Mouse (Mus musculus) midbrain, postnatal 0 days (tissue): Measurements from ENCODE around the gene Mras. TPM values are rescaled to one million over a fixed set of nuclear protein-coding genes. Genes with fewer than 3 reads are reported as not detected.

ENCODE experiments used
- ATAC-seq: fragments of 200-750 bp; cut with Nextera tagmentation; 2 replicates; pipeline ENCODE4 v1.8.0; 2017; ENCODE audit warnings: moderate number of reproducible peaks, mild to moderate bottlenecking, moderate TSS enrichment, moderate library complexity; ENCODE audit not compliant: low FRiP score
- DNase-seq: peaks from one replicate; pipeline ENCODE4 v3.0.0-alpha.2; 2015; ENCODE audit warnings: low spot score
- H3K27ac ChIP-seq: fragments of 300-500 bp; sonication (generic); 2 replicates; pipeline ENCODE4 v1.5.1; 2014; ENCODE audit warnings: low read depth, mild to moderate bottlenecking, low read length, mixed read lengths
- H3K27me3 ChIP-seq: fragments of 300-500 bp; sonication (generic); 2 replicates; pipeline ENCODE4 v1.6.1; 2014; ENCODE audit warnings: low read length, control low read depth, mixed read lengths; ENCODE audit not compliant: insufficient read depth
- H3K36me3 ChIP-seq: fragments of 300-500 bp; sonication (generic); 2 replicates; pipeline ENCODE4 v1.6.1; 2014; ENCODE audit warnings: low read length, control low read depth, mixed read lengths; ENCODE audit not compliant: insufficient read depth
- H3K4me1 ChIP-seq: fragments of 300-500 bp; sonication (generic); 2 replicates; pipeline ENCODE4 v1.6.1; 2014; ENCODE audit warnings: mild to moderate bottlenecking, control low read depth, antibody characterized with exemption, low read length, mixed read lengths; ENCODE audit not compliant: insufficient read depth
- H3K4me2 ChIP-seq: fragments of 300-500 bp; sonication (generic); 2 replicates; pipeline ENCODE4 v1.6.1; 2014; ENCODE audit warnings: low read depth, mild to moderate bottlenecking, low read length, mixed read lengths; ENCODE audit not compliant: poor library complexity, severe bottlenecking
- H3K4me3 ChIP-seq: fragments of 300-500 bp; sonication (generic); 2 replicates; pipeline ENCODE4 v1.5.1; 2014; ENCODE audit warnings: low read depth, mild to moderate bottlenecking, low read length, moderate library complexity
- H3K9ac ChIP-seq: fragments of 300-500 bp; sonication (generic); replicated peaks from 2 replicates; pipeline ENCODE4 v1.6.1; 2014; ENCODE audit warnings: mild to moderate bottlenecking, low read length, moderate library complexity, mixed read lengths; ENCODE audit not compliant: poor library complexity, severe bottlenecking
- H3K9me3 ChIP-seq: fragments of 300-500 bp; sonication (generic); 2 replicates; pipeline ENCODE4 v1.6.1; 2016; ENCODE audit warnings: low read length, control low read depth
- CTCF ChIP-seq: IDR thresholded peaks from 2 replicates; pipeline ENCODE4 v1.5.1; 2016; ENCODE audit warnings: antibody characterized with exemption, mild to moderate bottlenecking
- WGBS: fragments of 180-500 bp; shearing (Covaris S2); extraction: QIAGEN DNeasy Blood & Tissue Kit; methylation state at CpG from one replicate; pipeline ENCODE4 v1.1.7; 2014; 5-methylcytosine and 5-hydroxymethylcytosine counted together
- polyA plus RNA-seq: library from polyadenylated mRNA; unstranded; fragments of >200 nt; fragmentation: Nextera tagmentation; extraction: Ambion mirVana; gene quantifications from 2 replicates; pipeline ENCODE4 v1.2.1, GENCODE M21; 2015
- total RNA-seq: library from RNA; depleted of rRNA; stranded (reverse); fragments of >200 nt; gene quantifications from 2 replicates; pipeline ENCODE4 v1.2.3, GENCODE M21; 2014

Gene Mras
- total and polyA plus RNA-seq, 2 experiments from 2014 or later = 72.6 to 92.9 TPM

DNA sequence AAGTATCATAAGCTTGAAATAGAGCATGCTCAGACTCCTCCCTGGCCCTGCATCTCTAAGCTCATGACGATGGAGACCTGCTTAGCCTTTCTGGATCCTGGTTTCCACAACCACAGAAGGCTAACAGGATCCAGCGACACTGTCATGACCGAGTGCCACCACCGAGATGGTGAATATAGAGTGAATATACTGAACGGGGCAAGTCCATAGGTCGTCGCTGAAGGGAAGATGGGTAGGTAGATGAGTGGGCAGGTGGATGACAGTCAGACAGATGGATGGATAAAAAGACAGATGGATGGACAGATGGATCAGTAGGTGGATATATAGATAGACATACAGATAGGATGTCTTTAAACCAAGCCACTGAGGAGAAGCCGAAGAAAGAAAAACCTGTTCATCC, 5.8 kb downstream of the Mras start:
- no peak for DNase-seq
- Histone ChIP-seq H3K36me3 (no peaks in the 10 kb centered on the region), H3K9ac (no peak overlapping the region), H3K4me1 (peaks cover 20% of the 10 kb centered on the region; the same call in 1 of the 2 replicates), H3K4me2 (no peak overlapping the region), H3K9me3 (no peaks in the 10 kb centered on the region), H3K27me3 (no peaks in the 10 kb centered on the region), H3K27ac (no peak overlapping the region), H3K4me3 (no peak overlapping the region)
- TF ChIP-seq CTCF = no peak
- no peak for ATAC-seq
- WGBS = 90% methylated on average over 8 of the region's 8 CpGs

- ATAC-seq = no peak
- H3K27me3 ChIP-seq = no peaks in the 10 kb centered on the region
- no peak overlapping the region for H3K9ac ChIP-seq
- no peak overlapping the region for H3K27ac ChIP-seq
- TF ChIP-seq CTCF = no peak
- no peaks in the 10 kb centered on the region for H3K36me3 ChIP-seq
- DNase-seq = no peak
- H3K4me3 ChIP-seq = no peak overlapping the region
- H3K4me2 ChIP-seq = no peak overlapping the region
- H3K9me3 ChIP-seq = no peaks in the 10 kb centered on the region
- 79% methylated on average over 6 of the region's 6 CpGs for WGBS
- peaks cover 20% of the 10 kb centered on the region; the same call in 1 of the 2 replicates for H3K4me1 ChIP-seq
Observed at GRCm38 (mm10) chr9:99430806-99431205, 6.4 kb downstream of the Mras start.

- Histone ChIP-seq H3K4me3 (no peak overlapping the region), H3K27me3 (no peaks in the 10 kb centered on the region), H3K27ac (no peak overlapping the region), H3K4me2 (no peak overlapping the region), H3K4me1 (peaks cover 20% of the 10 kb centered on the region; the same call in 1 of the 2 replicates), H3K36me3 (no peaks in the 10 kb centered on the region), H3K9me3 (no peaks in the 10 kb centered on the region), H3K9ac (no peak overlapping the region)
- no peak for ATAC-seq
- TF ChIP-seq CTCF = no peak
- 82% methylated on average over 3 of the region's 3 CpGs for WGBS
- DNase-seq = no peak
Observed at GRCm38 (mm10) chr9:99429845-99430244, 7.3 kb downstream of the Mras start.

DNA sequence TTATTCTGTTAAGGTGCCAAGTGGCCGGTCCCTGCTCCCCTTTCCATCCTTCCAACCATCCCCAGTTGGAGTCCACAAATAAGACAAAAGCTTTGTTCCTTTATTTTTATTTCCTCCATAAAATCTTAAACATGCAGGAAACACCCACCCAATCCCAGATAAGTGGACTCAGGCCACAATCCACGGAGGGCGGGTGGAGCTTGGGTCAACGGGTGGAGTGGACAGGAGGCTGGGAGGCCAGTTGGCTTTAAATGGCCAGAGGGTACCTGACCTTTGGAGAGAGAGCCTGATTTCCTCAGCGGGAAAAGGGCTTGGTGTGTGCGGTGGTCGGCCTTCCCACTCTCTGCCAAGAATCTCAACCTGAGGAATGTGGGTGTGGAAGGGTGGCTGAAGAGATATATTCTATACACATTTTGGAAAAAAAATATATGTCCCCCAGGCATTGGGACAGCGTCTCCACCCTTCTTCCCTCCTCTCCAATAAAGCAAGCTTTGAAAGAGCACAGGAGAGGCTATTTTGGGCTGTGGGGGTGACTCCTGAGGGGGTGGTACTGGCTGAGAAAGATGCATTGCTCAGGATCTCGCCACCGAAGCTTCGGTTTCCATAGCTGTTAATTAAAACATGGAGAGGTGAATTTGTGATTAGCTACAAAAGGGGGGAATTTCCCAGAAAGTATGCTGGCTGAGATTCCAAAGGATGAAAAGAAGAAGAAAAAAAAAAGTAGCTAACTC, 8.4 kb downstream of the Mras start:
- H3K4me3 ChIP-seq = no peak overlapping the region
- no peak overlapping the region for H3K4me2 ChIP-seq
- peaks cover 11% of the 10 kb centered on the region; the same call in 1 of the 2 replicates for H3K4me1 ChIP-seq
- H3K27me3 ChIP-seq = no peaks in the 10 kb centered on the region
- no peaks in the 10 kb centered on the region for H3K36me3 ChIP-seq
- H3K9me3 ChIP-seq = no peaks in the 10 kb centered on the region
- H3K27ac ChIP-seq = no peak overlapping the region
- no peak for TF ChIP-seq CTCF
- ATAC-seq (no peak), DNase-seq (no peak)
- no peak overlapping the region for H3K9ac ChIP-seq
- 80% methylated on average over 11 of the region's 11 CpGs for WGBS

- TF ChIP-seq CTCF = no peak
- 67% methylated on average over 9 of the region's 9 CpGs for whole genome bisulfite sequencing
- peaks cover 3% of the 10 kb centered on the region; the same call in 1 of the 2 replicates for H3K4me1 ChIP-seq
- H3K9me3 ChIP-seq = no peaks in the 10 kb centered on the region
- DNase-seq (no peak), ATAC-seq (no peak)
- H3K4me2 ChIP-seq = no peak overlapping the region
- no peak overlapping the region for H3K4me3 ChIP-seq
- H3K27me3 ChIP-seq = no peaks in the 10 kb centered on the region
- H3K9ac ChIP-seq = no peak overlapping the region
- no peak overlapping the region for H3K27ac ChIP-seq
- no peaks in the 10 kb centered on the region for H3K36me3 ChIP-seq
Observed at GRCm38 (mm10) chr9:99425262-99425661, 11.9 kb downstream of the Mras start.

DNA sequence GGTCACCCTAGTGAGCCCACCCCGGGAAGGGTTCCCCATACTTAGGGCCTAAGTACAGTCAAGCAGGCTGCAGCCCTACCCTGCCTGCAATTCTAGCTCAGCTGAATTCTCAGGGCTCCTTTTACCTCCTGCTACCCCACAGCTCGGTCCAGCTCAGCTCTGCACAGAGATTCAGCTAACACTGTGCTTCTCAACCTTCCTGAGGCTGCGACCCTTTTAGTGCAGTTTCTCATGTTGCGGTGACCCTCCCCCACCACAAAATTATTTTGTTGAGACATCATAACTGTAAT, 12.7 kb downstream of the Mras start:
- ATAC-seq (no peak), DNase-seq (no peak)
- Histone ChIP-seq H3K27me3 (no peaks in the 10 kb centered on the region), H3K4me2 (no peak overlapping the region), H3K9ac (no peak overlapping the region), H3K27ac (no peak overlapping the region), H3K4me3 (no peak overlapping the region), H3K9me3 (no peaks in the 10 kb centered on the region), H3K4me1 (peaks cover 3% of the 10 kb centered on the region; the same call in 1 of the 2 replicates), H3K36me3 (no peaks in the 10 kb centered on the region)
- TF ChIP-seq CTCF = no peak
- 83% methylated on average over 4 of the region's 4 CpGs for WGBS
